Mouse (Mus musculus) cortical plate, adult 2 months (tissue): Measurements from ENCODE around the gene Zfp740.

ENCODE experiments used
- CTCF ChIP-seq: fragments of 200-500 bp; IDR thresholded peaks from 2 replicates; pipeline ENCODE4 v1.5.1; 2011; ENCODE audit warnings: mild to moderate bottlenecking, control low read depth, low read length; ENCODE audit not compliant: insufficient read depth; ENCODE audit errors: extremely low read depth
- POLR2A ChIP-seq: fragments of 200-500 bp; IDR thresholded peaks from 2 replicates; pipeline ENCODE4 v1.6.1; 2011; ENCODE audit warnings: mild to moderate bottlenecking, low read length, control low read depth; ENCODE audit not compliant: insufficient read depth; ENCODE audit errors: extremely low read depth

GRCm38 (mm10) chr15:102230408-102231321, 27.6 kb downstream of the Zfp740 start:
- TF ChIP-seq CTCF (no peak), POLR2A (no peak)
